Mouse (Mus musculus): ENCODE results near the gene Ptprn2.

Ptprn2 gene

GRCm38 (mm10) chr12:116776447-116776846 is 290.9 kb downstream of the Ptprn2 start:
- no peak for DNase-seq (ENCODE audit: low read depth, low spot score)

- DNase-seq (ENCODE audit: low read depth, low spot score) = no peak
Measured at GRCm38 (mm10) chr12:116778095-116779090, 292.9 kb downstream of the Ptprn2 start.

GRCm38 (mm10) chr12:116780419-116780818 is 294.9 kb downstream of the Ptprn2 start:
- no peak for DNase-seq (ENCODE audit: low read depth, low spot score)

- DNase-seq (ENCODE audit: low read depth, low spot score) = no peak
Measured at GRCm38 (mm10) chr12:116785731-116786130, 300.2 kb downstream of the Ptprn2 start.

- DNase-seq (ENCODE audit: low read depth, low spot score) = no peak
Measured at GRCm38 (mm10) chr12:116788346-116788745, 302.8 kb downstream of the Ptprn2 start.

GRCm38 (mm10) chr12:116803331-116803730 is 317.8 kb downstream of the Ptprn2 start:
- no peak for DNase-seq (ENCODE audit: low read depth, low spot score)

GRCm38 (mm10) chr12:116804712-116805111 is 319.2 kb downstream of the Ptprn2 start:
- DNase-seq (ENCODE audit: low read depth, low spot score) = no peak

GRCm38 (mm10) chr12:116805129-116805809 is 319.7 kb downstream of the Ptprn2 start:
- DNase-seq (ENCODE audit: low read depth, low spot score) = no peak

- DNase-seq (ENCODE audit: low read depth, low spot score) = peak; percentile 43
Measured at GRCm38 (mm10) chr12:116806089-116806488, 320.6 kb downstream of the Ptprn2 start.

GRCm38 (mm10) chr12:116813012-116813411 is 327.5 kb downstream of the Ptprn2 start:
- DNase-seq (ENCODE audit: low read depth, low spot score) = peak; percentile 50

- no peak for DNase-seq (ENCODE audit: low read depth, low spot score)
Measured at GRCm38 (mm10) chr12:116819836-116820235, 334.3 kb downstream of the Ptprn2 start.

- DNase-seq (ENCODE audit: low read depth, low spot score) = no peak
Measured at GRCm38 (mm10) chr12:116823341-116823740, 337.8 kb downstream of the Ptprn2 start.

GRCm38 (mm10) chr12:116827748-116828147 is 342.2 kb downstream of the Ptprn2 start:
- no peak for DNase-seq (ENCODE audit: low read depth, low spot score)

- no peak for DNase-seq (ENCODE audit: low read depth, low spot score)
Measured at GRCm38 (mm10) chr12:116838611-116839192, 353.2 kb downstream of the Ptprn2 start.

GRCm38 (mm10) chr12:116842723-116843272 is 357.3 kb downstream of the Ptprn2 start:
- DNase-seq (ENCODE audit: low read depth, low spot score) = peak; percentile 34

- DNase-seq (ENCODE audit: low read depth, low spot score) = no peak
Measured at GRCm38 (mm10) chr12:116846220-116846619, 360.7 kb downstream of the Ptprn2 start.

- no peak for DNase-seq (ENCODE audit: low read depth, low spot score)
Measured at GRCm38 (mm10) chr12:116847021-116847420, 361.5 kb downstream of the Ptprn2 start.

GRCm38 (mm10) chr12:116856307-116856706 is 370.8 kb downstream of the Ptprn2 start:
- no peak for DNase-seq (ENCODE audit: low read depth, low spot score)

- DNase-seq (ENCODE audit: low read depth, low spot score) = no peak
Measured at GRCm38 (mm10) chr12:116861360-116862017, 376.0 kb downstream of the Ptprn2 start.

- no peak for DNase-seq (ENCODE audit: low read depth, low spot score)
Measured at GRCm38 (mm10) chr12:116863291-116863899, 377.9 kb downstream of the Ptprn2 start.
